Mouse (Mus musculus): ENCODE measurements around the gene Gm44503. TPM values are rescaled to one million over a fixed set of nuclear protein-coding genes. Genes with fewer than 3 reads are reported as not detected.

Gm44503 gene
- polyA plus RNA-seq, 1 experiment, result not detected

GRCm38 (mm10) chr9:73002177-73002576 is 43.5 kb downstream of the Gm44503 start:
- no peaks in the 10 kb centered on the region for H3K79me2 ChIP-seq (ENCODE audit: control insufficient read depth, insufficient read depth)
- H3K79me3 ChIP-seq (ENCODE audit: low read depth), result no peaks in the 10 kb centered on the region
- TF ChIP-seq CTCF (IDR thresholded peaks at IDR 0.05; ENCODE audit: control insufficient read depth, insufficient read depth, insufficient read length) (no peak), USF1 (IDR thresholded peaks at IDR 0.05; ENCODE audit: low read depth) (no peak), CEBPB (IDR thresholded peaks at IDR 0.05; ENCODE audit: low read depth) (no peak), MAX (IDR thresholded peaks at IDR 0.05) (no peak), FOSL1 (IDR thresholded peaks at IDR 0.05; ENCODE audit: insufficient read depth, low read length, poor library complexity, severe bottlenecking) (no peak), MYOD1 (IDR thresholded peaks at IDR 0.05; ENCODE audit: control insufficient read depth, insufficient read length, low read depth) (no peak), MYOG (IDR thresholded peaks at IDR 0.05; ENCODE audit: control insufficient read depth, extremely low read depth, insufficient read length) (no peak)
- H3K36me3 ChIP-seq (ENCODE audit: control insufficient read depth, insufficient read depth), result no peaks in the 10 kb centered on the region
- no peak overlapping the region for H3K4me3 ChIP-seq (ENCODE audit: insufficient read depth, poor library complexity, severe bottlenecking)
- H3ac ChIP-seq (ENCODE audit: control insufficient read depth, insufficient read length, low read depth), result no peak overlapping the region
- no peaks in the 10 kb centered on the region for H3K27me3 ChIP-seq (ENCODE audit: control insufficient read depth, insufficient read depth, insufficient read length)

- H3K79me2 ChIP-seq (ENCODE audit: control insufficient read depth, insufficient read depth), result no peaks in the 10 kb centered on the region
These were observed 45.4 kb downstream of the Gm44503 start for GRCm38 (mm10) chr9:73004076-73004475.

GRCm38 (mm10) chr9:73005106-73005505 is 46.5 kb downstream of the Gm44503 start:
- Histone ChIP-seq H3K79me3 (ENCODE audit: low read depth) (no peaks in the 10 kb centered on the region), H3K4me3 (ENCODE audit: insufficient read depth, poor library complexity, severe bottlenecking) (no peak overlapping the region), H3K36me3 (ENCODE audit: control insufficient read depth, insufficient read depth) (no peaks in the 10 kb centered on the region), H3K79me2 (ENCODE audit: control insufficient read depth, insufficient read depth) (no peaks in the 10 kb centered on the region), H3ac (ENCODE audit: control insufficient read depth, insufficient read length, low read depth) (no peak overlapping the region), H3K27me3 (ENCODE audit: control insufficient read depth, insufficient read depth, insufficient read length) (no peaks in the 10 kb centered on the region)
- TF ChIP-seq CEBPB (IDR thresholded peaks at IDR 0.05; ENCODE audit: low read depth) (no peak), MYOG (IDR thresholded peaks at IDR 0.05; ENCODE audit: control insufficient read depth, extremely low read depth, insufficient read length) (no peak), USF1 (IDR thresholded peaks at IDR 0.05; ENCODE audit: low read depth) (no peak), CTCF (IDR thresholded peaks at IDR 0.05; ENCODE audit: control insufficient read depth, insufficient read depth, insufficient read length) (no peak), FOSL1 (IDR thresholded peaks at IDR 0.05; ENCODE audit: insufficient read depth, low read length, poor library complexity, severe bottlenecking) (no peak), MYOD1 (IDR thresholded peaks at IDR 0.05; ENCODE audit: control insufficient read depth, insufficient read length, low read depth) (no peak), MAX (IDR thresholded peaks at IDR 0.05) (no peak)

More at GRCm38 (mm10) chr9:73004076-73004475, 45.4 kb downstream of the Gm44503 start:
- Histone ChIP-seq H3K36me3 (ENCODE audit: control insufficient read depth, insufficient read depth) (no peaks in the 10 kb centered on the region), H3K79me3 (ENCODE audit: low read depth) (no peaks in the 10 kb centered on the region), H3K4me3 (ENCODE audit: insufficient read depth, poor library complexity, severe bottlenecking) (no peak overlapping the region), H3ac (ENCODE audit: control insufficient read depth, insufficient read length, low read depth) (no peak overlapping the region), H3K27me3 (ENCODE audit: control insufficient read depth, insufficient read depth, insufficient read length) (no peaks in the 10 kb centered on the region)
- TF ChIP-seq FOSL1 (IDR thresholded peaks at IDR 0.05; ENCODE audit: insufficient read depth, low read length, poor library complexity, severe bottlenecking) (no peak), MAX (IDR thresholded peaks at IDR 0.05) (no peak), MYOG (IDR thresholded peaks at IDR 0.05; ENCODE audit: control insufficient read depth, extremely low read depth, insufficient read length) (no peak), MYOD1 (IDR thresholded peaks at IDR 0.05; ENCODE audit: control insufficient read depth, insufficient read length, low read depth) (no peak), CEBPB (IDR thresholded peaks at IDR 0.05; ENCODE audit: low read depth) (no peak), USF1 (IDR thresholded peaks at IDR 0.05; ENCODE audit: low read depth) (no peak), CTCF (IDR thresholded peaks at IDR 0.05; ENCODE audit: control insufficient read depth, insufficient read depth, insufficient read length) (no peak)

- no peaks in the 10 kb centered on the region for H3K27me3 ChIP-seq (ENCODE audit: control insufficient read depth, insufficient read depth, insufficient read length)
- H3ac ChIP-seq (ENCODE audit: control insufficient read depth, insufficient read length, low read depth), result no peak overlapping the region
- H3K36me3 ChIP-seq (ENCODE audit: control insufficient read depth, insufficient read depth), result no peaks in the 10 kb centered on the region
- no peak for TF ChIP-seq CTCF (IDR thresholded peaks at IDR 0.05; ENCODE audit: control insufficient read depth, insufficient read depth, insufficient read length)
- no peak for TF ChIP-seq MAX (IDR thresholded peaks at IDR 0.05)
- TF ChIP-seq MYOD1 (IDR thresholded peaks at IDR 0.05; ENCODE audit: control insufficient read depth, insufficient read length, low read depth), result no peak
- no peak for TF ChIP-seq FOSL1 (IDR thresholded peaks at IDR 0.05; ENCODE audit: insufficient read depth, low read length, poor library complexity, severe bottlenecking)
- no peak for TF ChIP-seq USF1 (IDR thresholded peaks at IDR 0.05; ENCODE audit: low read depth)
- no peak for TF ChIP-seq CEBPB (IDR thresholded peaks at IDR 0.05; ENCODE audit: low read depth)
- no peak for TF ChIP-seq MYOG (IDR thresholded peaks at IDR 0.05; ENCODE audit: control insufficient read depth, extremely low read depth, insufficient read length)
- no peaks in the 10 kb centered on the region for H3K79me3 ChIP-seq (ENCODE audit: low read depth)
- H3K79me2 ChIP-seq (ENCODE audit: control insufficient read depth, insufficient read depth), result no peaks in the 10 kb centered on the region
- no peak overlapping the region for H3K4me3 ChIP-seq (ENCODE audit: insufficient read depth, poor library complexity, severe bottlenecking)
These were observed 47.5 kb downstream of the Gm44503 start for GRCm38 (mm10) chr9:73006175-73006574.

- H3ac ChIP-seq (ENCODE audit: control insufficient read depth, insufficient read length, low read depth), result no peak overlapping the region
- no peak overlapping the region for H3K4me3 ChIP-seq (ENCODE audit: insufficient read depth, poor library complexity, severe bottlenecking)
- H3K27me3 ChIP-seq (ENCODE audit: control insufficient read depth, insufficient read depth, insufficient read length), result no peaks in the 10 kb centered on the region
- H3K36me3 ChIP-seq (ENCODE audit: control insufficient read depth, insufficient read depth), result no peaks in the 10 kb centered on the region
- TF ChIP-seq MYOD1 (IDR thresholded peaks at IDR 0.05; ENCODE audit: control insufficient read depth, insufficient read length, low read depth) (no peak), MAX (IDR thresholded peaks at IDR 0.05) (no peak), CTCF (IDR thresholded peaks at IDR 0.05; ENCODE audit: control insufficient read depth, insufficient read depth, insufficient read length) (no peak), MYOG (IDR thresholded peaks at IDR 0.05; ENCODE audit: control insufficient read depth, extremely low read depth, insufficient read length) (no peak), CEBPB (IDR thresholded peaks at IDR 0.05; ENCODE audit: low read depth) (no peak), USF1 (IDR thresholded peaks at IDR 0.05; ENCODE audit: low read depth) (no peak), FOSL1 (IDR thresholded peaks at IDR 0.05; ENCODE audit: insufficient read depth, low read length, poor library complexity, severe bottlenecking) (no peak)
- H3K79me2 ChIP-seq (ENCODE audit: control insufficient read depth, insufficient read depth), result no peaks in the 10 kb centered on the region
- H3K79me3 ChIP-seq (ENCODE audit: low read depth), result no peaks in the 10 kb centered on the region
These were observed 49.7 kb downstream of the Gm44503 start for GRCm38 (mm10) chr9:73008384-73008783.

- H3K79me2 ChIP-seq (ENCODE audit: control insufficient read depth, insufficient read depth), result no peaks in the 10 kb centered on the region
- H3K36me3 ChIP-seq (ENCODE audit: control insufficient read depth, insufficient read depth), result peaks cover 6% of the 10 kb centered on the region
- no peaks in the 10 kb centered on the region for H3K27me3 ChIP-seq (ENCODE audit: control insufficient read depth, insufficient read depth, insufficient read length)
- TF ChIP-seq FOSL1 (IDR thresholded peaks at IDR 0.05; ENCODE audit: insufficient read depth, low read length, poor library complexity, severe bottlenecking) (no peak), CTCF (IDR thresholded peaks at IDR 0.05; ENCODE audit: control insufficient read depth, insufficient read depth, insufficient read length) (no peak)
- H3ac ChIP-seq (ENCODE audit: control insufficient read depth, insufficient read length, low read depth), result no peak overlapping the region
- no peak overlapping the region for H3K4me3 ChIP-seq (ENCODE audit: insufficient read depth, poor library complexity, severe bottlenecking)
- no peaks in the 10 kb centered on the region for H3K79me3 ChIP-seq (ENCODE audit: low read depth)
These were observed 54.0 kb downstream of the Gm44503 start for GRCm38 (mm10) chr9:73012629-73013028.

Measured in C2C12 (cell line).